Mouse (Mus musculus): ENCODE measurements at regions not wholly inside any gene's neighbourhood (a gene's known extent, or its start where the extent isn't known, plus 50 kb on each side); places are given as distances from the start of the nearest gene placed in this dataset.
"Not testable (repeated sequence)": the region's sequence is repeated elsewhere in the genome, so short reads cannot be mapped to it uniquely, and the experiment has no call there.

GRCm38 (mm10) chr11:93651966-93652365 lies 233.6 kb downstream of the Utp18 start:
- not testable (repeated sequence) for DNase-seq

Measured in cerebellum, adult 9-11 months (tissue).